8 mouse cellular contexts compared by ENCODE assay signal in genomic region chr8:110676702-110677101, GRCm38 (mm10). TPM values are rescaled to one million over a fixed set of nuclear protein-coding genes. Genes with fewer than 3 reads are reported as not detected.
A peak's percentile ranks its signal among the peaks of the same experiment; 100 is the strongest.
DNase-seq lines count a peak whose midpoint lies in the region; ATAC-seq and TF ChIP-seq lines count a peak whose summit lies in the region.

No protein-coding gene starts in this region.

- peaks cover 63% of the 10 kb centered on the region for H3K36me3 ChIP-seq in midbrain, embryonic 10.5 days
- H3K36me3 ChIP-seq in midbrain, embryonic 16.5 days (ENCODE audit: control insufficient read depth, insufficient read depth, low read length): peaks cover 4% of the 10 kb centered on the region; the same call in 1 of the 2 replicates
- H3K36me3 ChIP-seq in stomach, postnatal 0 days (ENCODE audit: control insufficient read depth, insufficient read depth, low read length): peaks cover 9% of the 10 kb centered on the region
- peaks cover 30% of the 10 kb centered on the region for H3K36me3 ChIP-seq in neural tube, embryonic 15.5 days
- H3K36me3 ChIP-seq in forebrain, embryonic 16.5 days (ENCODE audit: control insufficient read depth, insufficient read depth): no peaks in the 10 kb centered on the region; the same call in 1 of the 2 replicates

- WGBS in midbrain, embryonic 10.5 days: 83% methylated on average over 5 of the region's 5 CpGs
- 86% methylated on average over 5 of the region's 5 CpGs for WGBS in midbrain, embryonic 16.5 days
- WGBS in stomach, postnatal 0 days: 60% methylated on average over 5 of the region's 5 CpGs
- WGBS in neural tube, embryonic 15.5 days: 88% methylated on average over 5 of the region's 5 CpGs
- WGBS in forebrain, embryonic 16.5 days: 87% methylated on average over 5 of the region's 5 CpGs

- no peaks in the 10 kb centered on the region for H3K27me3 ChIP-seq in midbrain, embryonic 10.5 days (ENCODE audit: low read depth, poor library complexity, severe bottlenecking)
- no peaks in the 10 kb centered on the region for H3K27me3 ChIP-seq in midbrain, embryonic 16.5 days (ENCODE audit: control insufficient read depth, insufficient read depth, low read depth, low read length)
- H3K27me3 ChIP-seq in stomach, postnatal 0 days (ENCODE audit: control insufficient read depth, insufficient read depth, low read length): no peaks in the 10 kb centered on the region
- no peaks in the 10 kb centered on the region for H3K27me3 ChIP-seq in neural tube, embryonic 15.5 days (replicated peaks)
- H3K27me3 ChIP-seq in forebrain, embryonic 16.5 days (replicated peaks; ENCODE audit: control insufficient read depth, insufficient read depth, low read length): no peaks in the 10 kb centered on the region

- H3K27ac ChIP-seq in midbrain, embryonic 10.5 days (replicated peaks): no peak overlapping the region
- no peak overlapping the region for H3K27ac ChIP-seq in midbrain, embryonic 16.5 days (ENCODE audit: low read length)
- peak overlapping the region; percentile 1; the same call in 1 of the 2 replicates for H3K27ac ChIP-seq in stomach, postnatal 0 days (replicated peaks)
- no peak overlapping the region for H3K27ac ChIP-seq in neural tube, embryonic 15.5 days (replicated peaks)
- H3K27ac ChIP-seq in forebrain, embryonic 16.5 days (ENCODE audit: low read length): no peak overlapping the region

- no peak overlapping the region for H3K9ac ChIP-seq in midbrain, embryonic 16.5 days (ENCODE audit: low read depth, low read length)
- no peak overlapping the region for H3K9ac ChIP-seq in stomach, postnatal 0 days (ENCODE audit: low read length)
- no peak overlapping the region for H3K9ac ChIP-seq in neural tube, embryonic 15.5 days (replicated peaks)
- H3K9ac ChIP-seq in forebrain, embryonic 16.5 days (replicated peaks; ENCODE audit: low read depth, low read length): no peak overlapping the region

- no peak for ATAC-seq in midbrain, embryonic 16.5 days
- ATAC-seq in stomach, postnatal 0 days (ENCODE audit: low FRiP score, low TSS enrichment): peak; percentile 68; the same call in 1 of the 2 replicates
- ATAC-seq in neural tube, embryonic 15.5 days (ENCODE audit: low FRiP score): no peak
- no peak for ATAC-seq in forebrain, embryonic 16.5 days

- no peak for TF ChIP-seq EP300 in stomach, postnatal 0 days (optimal IDR thresholded peaks at IDR 0.05)

- H3K4me1 ChIP-seq in midbrain, embryonic 10.5 days: peaks cover 6% of the 10 kb centered on the region
- no peaks in the 10 kb centered on the region for H3K4me1 ChIP-seq in midbrain, embryonic 16.5 days (ENCODE audit: control insufficient read depth, insufficient read depth, low read length)
- H3K4me1 ChIP-seq in stomach, postnatal 0 days (replicated peaks; ENCODE audit: control insufficient read depth, insufficient read depth): no peaks in the 10 kb centered on the region
- H3K4me1 ChIP-seq in neural tube, embryonic 15.5 days: peaks cover 3% of the 10 kb centered on the region; the same call in 1 of the 2 replicates
- no peaks in the 10 kb centered on the region for H3K4me1 ChIP-seq in forebrain, embryonic 16.5 days (replicated peaks; ENCODE audit: control insufficient read depth, insufficient read depth, low read length)

- peak; percentile 19 for DNase-seq in midbrain, embryonic 10.5 days (ENCODE audit: low spot score)
- peak; percentile 74 for DNase-seq in forelimb bud, embryonic 11.5 days (ENCODE audit: low read depth, low spot score)
- peak; percentile 55 for DNase-seq in heart, postnatal 4 days
- no peak for DNase-seq in stomach, postnatal 0 days (ENCODE audit: low spot score)
- no peak for DNase-seq in testis, postnatal 14 days (ENCODE audit: low spot score)

- TF ChIP-seq CTCF in stomach, postnatal 0 days (IDR thresholded peaks at IDR 0.05; ENCODE audit: low read depth): no peak

- H3K4me3 ChIP-seq in midbrain, embryonic 10.5 days: no peak overlapping the region
- H3K4me3 ChIP-seq in midbrain, embryonic 16.5 days (ENCODE audit: low read depth, low read length): no peak overlapping the region
- H3K4me3 ChIP-seq in stomach, postnatal 0 days (ENCODE audit: low read depth, low read length): no peak overlapping the region
- H3K4me3 ChIP-seq in neural tube, embryonic 15.5 days (replicated peaks): no peak overlapping the region
- no peak overlapping the region for H3K4me3 ChIP-seq in forebrain, embryonic 16.5 days (replicated peaks; ENCODE audit: low read length)

- H3K9me3 ChIP-seq in midbrain, embryonic 10.5 days (replicated peaks): no peaks in the 10 kb centered on the region
- no peaks in the 10 kb centered on the region for H3K9me3 ChIP-seq in midbrain, embryonic 16.5 days (replicated peaks; ENCODE audit: control insufficient read depth, low read length, poor library complexity, severe bottlenecking)
- H3K9me3 ChIP-seq in stomach, postnatal 0 days (ENCODE audit: control insufficient read depth, low read length): no peaks in the 10 kb centered on the region
- no peaks in the 10 kb centered on the region for H3K9me3 ChIP-seq in neural tube, embryonic 15.5 days (replicated peaks)
- no peaks in the 10 kb centered on the region for H3K9me3 ChIP-seq in forebrain, embryonic 16.5 days (ENCODE audit: control insufficient read depth, low read length)

- no peak overlapping the region for H3K4me2 ChIP-seq in midbrain, embryonic 16.5 days (ENCODE audit: low read length)
- H3K4me2 ChIP-seq in stomach, postnatal 0 days (replicated peaks; ENCODE audit: low read depth): no peak overlapping the region
- H3K4me2 ChIP-seq in neural tube, embryonic 15.5 days: no peak overlapping the region
- H3K4me2 ChIP-seq in forebrain, embryonic 16.5 days (ENCODE audit: low read length): no peak overlapping the region

RNA-seq across cellular contexts. Expression of gene Mtss1l, which starts 44.6 kb away (rescaled TPM):
- 4.9 and 5.0 TPM in 2 replicates for polyA plus RNA-seq in midbrain, embryonic 10.5 days (2016; fragmentation: Nextera tagmentation; extraction: Ambion mirVana)
- 24.5 and 24.9 TPM in 2 replicates for polyA plus RNA-seq in midbrain, embryonic 16.5 days (2015; fragmentation: Nextera tagmentation; extraction: Ambion mirVana)
- 10 to 100 TPM; 50.6 to 61.0 TPM for total RNA-seq in heart, postnatal 4 days (2021)
- 5.7 and 7.5 TPM in 2 replicates for polyA plus RNA-seq in stomach, postnatal 0 days (2015; fragmentation: Nextera tagmentation; extraction: Ambion mirVana)
- polyA plus RNA-seq in neural tube, embryonic 15.5 days (2015; fragmentation: Nextera tagmentation; extraction: Ambion mirVana): 21.2 and 31.8 TPM in 2 replicates
- 24.6 and 24.8 TPM in 2 replicates for polyA plus RNA-seq in forebrain, embryonic 16.5 days (2015; fragmentation: Nextera tagmentation; extraction: Ambion mirVana)

RNA-seq across cellular contexts. Expression of gene Vac14, which starts 58.3 kb away (rescaled TPM):
- polyA plus RNA-seq in midbrain, embryonic 10.5 days (2016; fragmentation: Nextera tagmentation; extraction: Ambion mirVana): 27.7 and 28.1 TPM in 2 replicates
- polyA plus RNA-seq in midbrain, embryonic 16.5 days (2015; fragmentation: Nextera tagmentation; extraction: Ambion mirVana): 25.2 and 28.5 TPM in 2 replicates
- total RNA-seq in heart, postnatal 4 days (2021): 10 to 100 TPM; 26.7 to 28.1 TPM
- 7.7 and 9.5 TPM in 2 replicates for polyA plus RNA-seq in stomach, postnatal 0 days (2015; fragmentation: Nextera tagmentation; extraction: Ambion mirVana)
- polyA plus RNA-seq in neural tube, embryonic 15.5 days (2015; fragmentation: Nextera tagmentation; extraction: Ambion mirVana): 26.8 and 28.8 TPM in 2 replicates
- polyA plus RNA-seq in forebrain, embryonic 16.5 days (2015; fragmentation: Nextera tagmentation; extraction: Ambion mirVana): 28.0 and 28.1 TPM in 2 replicates

Comparison
In these comparisons a context has a peak if more than half of its experiments do, and no peak if none do; other contexts are left out.
1. DNase-seq: peak in midbrain, embryonic 10.5 days (single experiment), forelimb bud, embryonic 11.5 days (single experiment) and heart, postnatal 4 days (single experiment); none in stomach, postnatal 0 days (single experiment) and testis, postnatal 14 days (single experiment).